Mouse (Mus musculus) megakaryocyte, embryonic 14.5 days (primary cell): ENCODE results near the gene Lrrc74b.

Experiments
- FLI1 ChIP-seq: IDR thresholded peaks from 2 replicates; pipeline ENCODE4 v1.6.1; 2012; ENCODE audit warnings: low read length, inconsistent platforms, mixed read lengths
- GATA1 ChIP-seq: IDR thresholded peaks from 3 replicates; pipeline ENCODE4 v1.6.1; 2012; ENCODE audit warnings: mixed read lengths, low read length, inconsistent platforms, borderline replicate concordance

GRCm38 (mm10) chr16:17564221-17564620, 3.2 kb upstream of the Lrrc74b start:
- TF ChIP-seq GATA1 (no peak), FLI1 (no peak)
